Mouse (Mus musculus) urinary bladder, postnatal 10 days (tissue): ENCODE measurements around the gene Atad1.
"Not testable (repeated sequence)": the region's sequence is repeated elsewhere in the genome, so short reads cannot be mapped to it uniquely, and the experiment has no call there.

Experiments used
- DNase-seq: peaks from one replicate; pipeline ENCODE4 v3.0.0; 2022; ENCODE audit warnings: low spot score

Gene Atad1

GRCm38 (mm10) chr19:32739686-32740085 is at the start of gene Atad1:
TSS of gene Atad1 (minus strand) at chr19:32739786.
- DNase-seq, result no peak

DNA sequence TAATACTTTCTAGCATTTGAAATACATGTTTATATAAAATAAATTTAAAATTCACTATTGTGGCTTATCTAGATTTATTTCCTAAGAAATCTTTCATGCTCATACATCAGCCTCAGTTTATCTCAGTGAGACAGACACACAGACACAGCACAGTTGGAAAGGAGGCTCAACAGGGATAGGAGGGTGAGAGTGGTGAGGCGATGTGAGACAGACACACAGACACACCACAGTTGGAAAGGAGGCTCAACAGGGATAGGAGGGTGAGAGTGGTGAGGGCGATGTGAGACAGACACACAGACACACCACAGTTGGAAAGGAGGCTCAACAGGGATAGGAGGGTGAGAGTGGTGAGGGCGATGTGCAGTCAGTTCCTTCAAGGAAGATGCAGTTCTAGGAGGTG is 48.4 kb upstream of the Atad1 start:
- DNase-seq, result not testable (repeated sequence)

GRCm38 (mm10) chr19:32787388-32787787 is 47.8 kb upstream of the Atad1 start:
- DNase-seq, result not testable (repeated sequence)

DNA sequence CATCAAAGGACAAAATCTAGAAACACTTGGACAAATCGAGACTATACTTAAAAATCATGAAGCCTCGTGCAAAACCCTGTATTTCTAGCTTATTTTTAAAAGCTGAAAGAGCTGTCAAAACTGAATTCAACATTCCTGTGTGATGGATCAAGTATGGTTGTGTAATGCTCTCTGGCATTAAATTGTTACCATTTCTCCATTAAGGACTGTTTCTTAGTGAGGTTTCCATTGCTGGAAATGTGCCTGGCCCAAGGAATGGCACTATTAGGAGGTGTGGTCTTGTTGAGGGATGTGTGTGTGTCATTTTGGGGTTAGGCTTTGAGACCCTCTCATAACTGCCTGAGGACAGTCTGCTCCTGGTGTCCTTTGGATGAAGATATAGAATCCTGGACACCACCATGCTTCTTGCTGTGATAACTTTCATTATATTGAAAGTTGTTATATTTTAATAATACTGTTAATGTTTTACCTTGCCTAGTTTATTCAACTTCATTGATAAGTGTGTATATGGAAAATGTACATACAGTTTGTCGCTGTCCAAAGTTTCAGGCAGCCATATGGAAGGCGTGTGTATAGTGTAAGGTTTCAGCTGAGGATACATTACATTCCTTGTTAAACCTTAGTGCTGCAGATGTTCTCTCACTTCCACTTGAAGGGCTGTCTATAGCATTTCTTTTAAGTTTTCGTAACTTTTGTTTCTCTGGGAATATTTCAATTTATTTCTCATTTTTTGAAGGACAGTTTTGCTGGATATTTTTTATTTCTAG is 41.9 kb upstream of the Atad1 start:
- no peak for DNase-seq

DNA sequence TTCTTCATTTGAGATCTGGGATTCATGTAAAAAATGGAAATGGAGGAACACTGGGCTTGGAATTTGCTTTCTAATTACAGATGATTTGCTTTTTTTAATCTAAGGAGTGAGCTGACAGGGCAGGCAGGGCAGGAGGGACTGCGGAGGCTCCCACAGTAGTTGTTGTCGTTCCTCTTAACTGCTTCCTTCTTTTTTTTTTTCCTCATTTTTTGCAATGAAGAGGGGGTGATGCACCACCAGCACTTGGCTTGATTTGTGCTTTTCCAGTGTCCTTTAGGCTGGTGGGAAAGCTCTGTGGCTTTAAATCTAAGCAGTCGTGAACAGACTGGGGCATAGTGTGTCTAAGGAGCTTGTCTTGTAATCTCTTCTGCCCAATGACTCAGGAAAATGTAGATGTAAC is 39.5 kb upstream of the Atad1 start:
- DNase-seq, result no peak

DNA sequence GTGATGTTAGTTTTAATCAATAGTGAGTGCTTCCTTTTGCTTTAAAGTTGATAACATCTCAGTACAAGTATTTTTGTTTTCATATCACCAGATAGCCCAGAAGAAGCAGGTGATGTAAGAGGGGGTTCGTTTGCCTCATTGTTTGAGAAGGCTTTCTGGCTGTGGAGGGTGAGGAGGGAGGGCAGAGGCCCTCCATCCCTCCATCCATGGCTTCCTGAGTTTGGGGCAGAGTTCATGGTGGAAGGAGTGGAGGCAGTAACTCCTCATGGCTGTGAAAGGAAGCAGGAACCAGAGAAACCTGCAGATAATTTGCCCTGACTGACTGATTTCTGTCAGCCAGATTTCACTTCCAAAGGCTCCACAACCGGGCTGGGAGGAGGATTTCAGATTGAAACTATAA is 38.8 kb upstream of the Atad1 start:
- DNase-seq, result no peak

DNA sequence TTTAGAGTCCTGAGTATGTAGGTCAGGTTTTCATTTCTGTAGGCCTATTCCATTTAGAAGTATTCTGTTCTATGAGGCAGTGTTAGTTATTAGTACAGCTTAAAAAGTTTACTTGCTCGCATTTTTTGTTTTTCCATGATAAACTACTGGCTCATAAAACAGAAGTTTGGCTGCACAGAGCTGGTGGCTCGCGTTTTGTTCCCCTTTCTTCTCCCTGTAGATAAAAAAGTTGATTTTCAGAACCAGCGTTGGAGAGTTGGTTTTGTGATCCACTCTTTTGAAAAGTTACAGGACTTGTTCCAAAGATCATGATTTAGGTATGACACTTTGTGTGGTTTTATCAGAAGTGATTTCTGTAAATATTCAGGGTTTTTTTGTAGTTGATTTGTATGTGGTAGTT is 22.9 kb upstream of the Atad1 start:
- no peak for DNase-seq

- no peak for DNase-seq
Measured at GRCm38 (mm10) chr19:32761162-32761561, 21.6 kb upstream of the Atad1 start.

- no peak for DNase-seq
Measured at GRCm38 (mm10) chr19:32760499-32760898, 20.9 kb upstream of the Atad1 start.

DNA sequence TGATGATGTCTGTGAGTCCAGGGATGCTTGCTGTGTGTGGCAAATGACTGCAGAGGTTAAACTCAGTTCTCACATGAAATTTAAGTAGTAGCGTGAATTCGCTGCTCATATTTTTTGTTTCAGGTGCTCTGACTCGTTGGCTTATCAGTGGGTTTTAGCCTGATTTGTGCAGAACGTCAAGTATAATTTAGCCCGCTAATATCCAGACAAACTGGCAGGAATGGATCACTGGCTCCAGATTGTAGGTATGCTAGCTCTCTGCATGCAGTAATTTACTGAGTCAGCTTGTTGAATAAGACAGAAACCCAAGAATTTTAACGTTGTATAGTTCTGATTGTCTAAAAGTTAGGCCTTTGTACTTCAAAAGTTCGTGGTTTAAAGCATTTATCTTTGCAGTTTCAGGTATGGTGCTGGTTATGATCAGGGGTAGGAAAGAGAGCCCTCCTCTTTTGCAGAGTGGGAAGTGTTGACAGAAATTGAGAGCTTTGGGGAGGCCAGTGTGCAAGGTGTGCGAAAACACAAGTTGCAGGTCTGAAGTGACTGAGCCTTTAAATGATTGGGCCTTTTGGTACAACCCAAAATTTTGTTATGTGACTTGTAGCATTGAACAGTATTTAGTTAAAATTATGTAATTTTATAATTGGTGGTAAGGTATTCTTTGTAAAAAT is 19.9 kb upstream of the Atad1 start:
- DNase-seq, result no peak

GRCm38 (mm10) chr19:32758793-32759161 is 19.2 kb upstream of the Atad1 start:
- DNase-seq, result no peak

GRCm38 (mm10) chr19:32757831-32758792 is 18.5 kb upstream of the Atad1 start:
- DNase-seq, result peak; percentile 14

GRCm38 (mm10) chr19:32756900-32757725 is 17.5 kb upstream of the Atad1 start, which contains the start of gene Pten:
TSS of gene Pten (plus strand) at chr19:32757497.
- DNase-seq, result peak; percentile 89

DNA sequence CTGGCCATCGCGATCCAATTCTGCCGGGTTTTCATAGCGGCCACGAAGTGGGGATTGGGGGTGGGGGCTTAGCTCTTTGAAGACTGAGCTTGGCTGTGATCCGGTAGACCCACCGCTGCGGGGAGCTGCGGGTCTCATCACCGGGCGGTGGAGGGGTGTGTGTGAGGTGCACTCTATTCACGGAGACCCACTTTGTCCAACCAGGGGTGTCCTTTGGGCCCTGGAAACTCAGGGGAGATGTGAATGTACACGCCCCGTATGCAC is 17.0 kb upstream of the Atad1 start:
- DNase-seq, result no peak

- DNase-seq, result peak; percentile 85
Measured at GRCm38 (mm10) chr19:32755792-32756635, 16.4 kb upstream of the Atad1 start.

DNA sequence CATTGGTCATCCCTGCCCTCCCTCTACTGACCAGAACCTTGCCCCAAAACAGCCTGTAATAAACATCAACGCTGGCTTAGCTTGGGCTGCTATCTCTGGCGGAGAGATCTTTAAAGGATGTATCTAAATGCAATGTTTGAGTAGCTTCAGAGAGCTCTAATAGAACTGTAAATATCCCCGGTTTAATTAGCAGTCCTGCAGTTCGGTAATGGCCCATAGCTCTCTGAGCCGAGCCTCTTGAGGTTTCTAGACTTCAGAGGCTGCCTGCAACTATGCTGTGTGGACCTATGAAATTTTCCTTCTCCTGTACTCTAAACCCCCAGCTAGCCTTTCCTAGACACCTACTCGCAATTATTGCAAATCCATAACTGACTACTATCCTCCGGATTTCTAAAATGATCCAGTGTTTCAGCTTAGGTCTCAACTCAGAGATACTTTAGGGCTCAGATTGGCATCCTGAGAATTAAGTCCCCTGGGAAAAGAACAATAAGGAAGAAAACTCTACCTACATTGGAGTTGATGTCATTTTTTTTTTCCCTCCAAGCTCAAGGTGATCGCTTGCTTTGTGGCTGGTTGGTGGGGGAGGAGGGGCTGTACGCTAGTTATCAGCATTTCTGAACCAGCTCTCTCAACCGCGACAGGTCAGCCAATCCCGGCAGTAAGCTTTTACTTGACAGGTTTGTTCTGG is 15.7 kb upstream of the Atad1 start:
- no peak for DNase-seq

DNA sequence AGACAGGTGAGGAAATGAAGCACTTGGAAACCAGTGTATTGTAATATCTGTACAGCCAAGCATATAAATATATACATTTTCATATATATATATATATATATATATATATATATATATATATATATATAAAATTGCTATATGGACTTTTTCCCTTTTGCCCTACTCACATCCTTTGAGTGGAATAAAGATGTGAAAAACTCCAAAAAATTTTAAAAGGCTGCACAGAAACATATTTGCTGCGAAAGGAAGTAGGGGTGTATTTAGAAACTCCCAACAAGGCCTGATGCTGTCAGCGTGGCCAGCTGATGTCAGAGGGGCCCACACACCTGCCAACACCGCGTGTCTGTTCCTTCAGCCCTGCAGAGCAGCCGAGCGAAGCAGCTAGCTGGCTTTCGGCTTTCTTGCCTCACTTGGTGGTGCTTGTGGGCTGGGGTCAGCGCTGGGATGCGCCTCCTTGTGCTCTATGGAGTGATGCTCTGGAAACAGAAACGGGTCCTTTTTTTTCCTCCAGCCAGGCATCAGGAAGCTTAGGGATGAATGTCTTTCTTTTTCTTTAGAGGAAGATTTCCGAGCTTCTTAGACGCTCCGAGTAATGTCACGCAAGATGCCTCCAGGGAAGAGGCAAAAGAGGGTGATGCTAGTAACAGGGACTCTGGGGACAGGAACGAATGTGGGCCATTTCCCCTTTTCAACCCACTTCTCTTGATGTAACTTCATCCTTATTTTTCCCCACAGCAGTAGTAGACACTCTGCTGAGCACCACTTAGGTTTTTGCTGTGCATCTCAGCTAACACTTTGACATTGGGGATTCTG is 14.8 kb upstream of the Atad1 start:
- DNase-seq, result no peak

GRCm38 (mm10) chr19:32753386-32753785 is 13.8 kb upstream of the Atad1 start:
- DNase-seq, result no peak

- no peak for DNase-seq
Measured at GRCm38 (mm10) chr19:32752357-32752756, 12.8 kb upstream of the Atad1 start.
